Mouse (Mus musculus): ENCODE measurements around the gene Slc36a2. TPM values are rescaled to one million over a fixed set of nuclear protein-coding genes. Genes with fewer than 3 reads are reported as not detected.

Gene Slc36a2
- total and polyA plus RNA-seq, 3 experiments: not detected

- Histone ChIP-seq H3K9ac (ENCODE audit: control insufficient read depth, low read depth, low read length, poor library complexity, severe bottlenecking) (no peak overlapping the region), H3K79me2 (ENCODE audit: control insufficient read depth, insufficient read depth, low read length, poor library complexity) (no peaks in the 10 kb centered on the region), H3K27ac (ENCODE audit: control insufficient read depth, low read depth, low read length) (no peak overlapping the region), H3K27me3 (ENCODE audit: control insufficient read depth in 1 of 2, insufficient read depth in 2 of 2, low read length in 2 of 2) (peaks cover 16 to 19% of the 10 kb centered on the region in 2 experiments), H3K36me3 (ENCODE audit: control insufficient read depth in 1 of 2, insufficient read depth in 2 of 2, low read length in 2 of 2) (no peaks in the 10 kb centered on the region), H3K4me3 (ENCODE audit: control insufficient read depth in 1 of 2, insufficient read depth in 1 of 2, low read depth in 2 of 2, low read length in 2 of 2) (no peak overlapping the region), H3K9me3 (replicated peaks; ENCODE audit: insufficient read depth, low read length) (no peaks in the 10 kb centered on the region), H3K4me1 (ENCODE audit: control insufficient read depth in 1 of 2, insufficient read depth in 2 of 2, low read length in 2 of 2) (no peaks in the 10 kb centered on the region)
- TF ChIP-seq TBP (IDR thresholded peaks at IDR 0.05; ENCODE audit: low read depth, low read length) (no peak), EP300 (IDR thresholded peaks at IDR 0.05; ENCODE audit: low read depth in 1 of 2, low read length in 2 of 2) (no peak), BHLHE40 (IDR thresholded peaks at IDR 0.05; ENCODE audit: borderline replicate concordance, low read depth, low read length) (no peak), UBTF (IDR thresholded peaks at IDR 0.05; ENCODE audit: borderline replicate concordance, insufficient read depth, low read depth, low read length) (no peak), MXI1 (IDR thresholded peaks at IDR 0.05; ENCODE audit: low read depth, low read length) (no peak), GABPA (IDR thresholded peaks at IDR 0.05; ENCODE audit: low read depth, low read length) (no peak), NELFE (IDR thresholded peaks at IDR 0.05; ENCODE audit: low read depth, low read length) (no peak), HCFC1 (IDR thresholded peaks at IDR 0.05; ENCODE audit: low read depth, low read length) (no peak), CHD1 (IDR thresholded peaks at IDR 0.05; ENCODE audit: low read depth, low read length) (no peak), MEF2A (IDR thresholded peaks at IDR 0.05; ENCODE audit: extremely low read depth, insufficient replicate concordance, low read depth, low read length, poor library complexity, severe bottlenecking) (no peak), KAT2A (conservative IDR thresholded peaks at IDR 0.05; ENCODE audit: low read depth, low read length) (no peak), ZKSCAN1 (IDR thresholded peaks at IDR 0.05; ENCODE audit: low read depth, low read length) (no peak), CTCF (IDR thresholded peaks at IDR 0.05 in 2 of 3, conservative IDR thresholded peaks at IDR 0.05 in 1 of 3; ENCODE audit: control insufficient read depth in 1 of 3, insufficient read depth in 1 of 3, low read depth in 2 of 3, low read length in 3 of 3, poor library complexity in 1 of 3, severe bottlenecking in 1 of 3) (no peak), NRF1 (IDR thresholded peaks at IDR 0.05; ENCODE audit: insufficient read depth, low read depth, low read length, poor library complexity, severe bottlenecking) (no peak), MAX (IDR thresholded peaks at IDR 0.05; ENCODE audit: low read length) (no peak), ETS1 (IDR thresholded peaks at IDR 0.05; ENCODE audit: low read depth, low read length) (no peak), GATA1 (IDR thresholded peaks at IDR 0.05; ENCODE audit: low read depth, low read length) (no peak), USF1 (IDR thresholded peaks at IDR 0.05; ENCODE audit: low read depth, low read length) (no peak), TCF12 (IDR thresholded peaks at IDR 0.05; ENCODE audit: low read depth, low read length) (no peak), RAD21 (IDR thresholded peaks at IDR 0.05; ENCODE audit: low read depth, low read length) (no peak)
- no peak for DNase-seq (ENCODE audit: low read depth, low spot score)
Observed at GRCm38 (mm10) chr11:55170501-55170900, 14.4 kb downstream of the Slc36a2 start.

DNA sequence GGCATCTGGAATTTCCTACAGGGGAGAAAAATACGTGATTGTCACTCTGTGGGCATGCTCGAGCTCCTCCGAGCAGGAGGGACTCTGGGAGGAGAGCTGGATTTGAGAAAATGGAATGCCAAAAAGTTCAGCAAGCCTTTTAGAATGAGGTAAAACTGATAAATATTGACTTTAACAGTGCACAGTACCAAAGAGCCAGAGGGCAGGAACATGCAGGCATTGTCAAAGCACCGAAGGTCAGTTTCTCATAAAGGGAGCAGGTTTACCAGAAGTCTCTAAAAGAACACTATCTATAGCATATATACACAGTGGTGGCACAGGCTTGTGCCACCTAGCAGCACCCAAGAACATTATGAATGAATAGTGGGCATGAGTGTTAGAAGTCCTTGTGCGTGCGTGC is 16.0 kb downstream of the Slc36a2 start:
- H3K27ac ChIP-seq (ENCODE audit: control insufficient read depth, low read depth, low read length): no peak overlapping the region
- TF ChIP-seq NELFE (IDR thresholded peaks at IDR 0.05; ENCODE audit: low read depth, low read length): no peak
- no peak overlapping the region for H3K4me3 ChIP-seq (ENCODE audit: control insufficient read depth in 1 of 2, insufficient read depth in 1 of 2, low read depth in 2 of 2, low read length in 2 of 2)
- no peaks in the 10 kb centered on the region for H3K36me3 ChIP-seq (ENCODE audit: control insufficient read depth in 1 of 2, insufficient read depth in 2 of 2, low read length in 2 of 2)
- H3K9me3 ChIP-seq (replicated peaks; ENCODE audit: insufficient read depth, low read length): no peaks in the 10 kb centered on the region
- peaks cover 12 to 19% of the 10 kb centered on the region in 2 experiments for H3K27me3 ChIP-seq (ENCODE audit: control insufficient read depth in 1 of 2, insufficient read depth in 2 of 2, low read length in 2 of 2)
- no peak for DNase-seq (ENCODE audit: low read depth, low spot score)
- H3K79me2 ChIP-seq (ENCODE audit: control insufficient read depth, insufficient read depth, low read length, poor library complexity): no peaks in the 10 kb centered on the region
- no peaks in the 10 kb centered on the region for H3K4me1 ChIP-seq (ENCODE audit: control insufficient read depth in 1 of 2, insufficient read depth in 2 of 2, low read length in 2 of 2)
- H3K9ac ChIP-seq (ENCODE audit: control insufficient read depth, low read depth, low read length, poor library complexity, severe bottlenecking): no peak overlapping the region

Data from MEL (cell line).